Mouse (Mus musculus): Measurements from ENCODE around the gene Fgfr1op2.
"Not testable (repeated sequence)": the region's sequence is repeated elsewhere in the genome, so short reads cannot be mapped to it uniquely, and the experiment has no call there.

Gene Fgfr1op2

DNA sequence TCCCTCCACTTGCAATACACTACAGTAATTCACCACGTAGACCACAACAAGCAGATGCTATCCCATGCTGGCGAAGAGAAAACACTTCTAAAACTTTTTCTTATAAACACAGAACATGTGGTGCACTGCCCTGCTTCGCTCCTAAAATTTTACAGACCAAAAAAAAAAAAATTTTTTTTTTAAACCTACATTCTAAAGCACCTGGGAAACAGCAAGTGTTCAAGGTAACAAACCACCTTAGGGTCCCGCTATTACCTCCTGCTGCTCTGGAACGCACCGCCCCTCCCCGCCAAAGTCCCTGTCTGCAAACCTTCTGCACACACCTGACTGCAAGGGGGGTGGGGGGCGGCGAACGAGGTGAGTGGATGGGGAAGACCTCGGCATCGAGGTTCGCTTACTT, at the start of gene Fgfr1op2:
Gene Fgfr1op2, plus strand, starts transcription at position 301 of the 400 bp plus-strand sequence.
- no peak for DNase-seq (ENCODE audit: low spot score)

DNA sequence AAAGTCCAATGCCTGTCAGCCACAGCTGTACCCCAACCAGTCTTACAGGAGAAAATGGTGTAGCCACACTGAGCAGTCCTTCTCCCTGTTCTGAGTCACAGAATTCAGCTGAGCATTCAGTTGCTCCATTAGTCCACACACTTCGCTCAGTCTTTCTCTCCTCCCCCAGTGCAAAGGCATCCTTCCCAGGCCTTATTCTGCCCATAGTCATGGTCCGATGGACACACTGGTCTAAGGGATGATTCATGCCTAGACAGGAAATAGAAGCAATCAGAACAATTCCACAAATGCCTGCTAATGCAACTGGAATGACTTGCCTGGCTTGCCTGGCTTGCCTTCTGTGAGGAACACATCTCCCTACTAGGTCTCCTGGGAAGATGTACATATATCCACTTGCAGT, 49.5 kb upstream of the Fgfr1op2 start:
- DNase-seq (ENCODE audit: low spot score), result no peak

GRCm38 (mm10) chr6:146530363-146530762, 46.6 kb upstream of the Fgfr1op2 start:
- DNase-seq (ENCODE audit: low spot score), result no peak

DNA sequence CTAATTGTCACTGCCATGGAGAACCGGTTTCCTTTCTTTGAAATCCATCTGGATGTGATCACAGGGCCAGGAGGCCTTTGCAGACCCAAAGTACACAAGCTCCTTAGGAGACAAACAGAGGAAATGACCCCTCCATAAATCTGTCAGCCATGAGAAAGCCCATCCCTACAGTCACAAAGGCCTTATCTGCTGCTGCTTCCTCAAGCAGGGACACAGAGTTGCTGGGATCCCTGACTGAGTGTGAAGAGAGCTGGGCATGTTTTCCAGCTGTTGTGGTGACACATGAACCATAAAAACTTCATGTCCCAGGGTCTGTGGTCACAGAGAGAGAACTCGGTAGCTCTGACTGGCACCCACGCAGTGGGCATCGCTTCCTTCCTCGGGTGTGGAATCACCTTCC, 46.2 kb upstream of the Fgfr1op2 start:
- DNase-seq (ENCODE audit: low spot score), result no peak

DNA sequence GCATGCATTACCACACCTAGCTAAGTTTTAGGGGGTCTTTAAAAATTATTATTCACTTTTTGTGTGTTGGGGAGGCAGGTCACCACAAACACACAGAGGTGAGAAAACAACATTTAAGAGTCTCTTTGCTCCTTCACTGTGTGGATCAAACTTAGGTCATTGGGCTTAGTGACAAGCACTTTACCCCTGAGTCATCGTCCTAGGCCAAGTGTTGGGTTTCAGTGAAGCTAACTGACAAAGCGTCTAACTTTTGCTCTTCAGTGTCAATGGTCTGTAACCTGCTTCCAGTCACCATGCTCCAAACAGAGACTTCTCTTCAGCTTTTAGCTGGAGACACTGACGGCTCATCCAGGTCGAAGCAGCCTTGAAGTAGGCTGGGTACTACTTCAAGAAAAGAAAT, 43.9 kb upstream of the Fgfr1op2 start:
- DNase-seq (ENCODE audit: low spot score), result no peak

DNA sequence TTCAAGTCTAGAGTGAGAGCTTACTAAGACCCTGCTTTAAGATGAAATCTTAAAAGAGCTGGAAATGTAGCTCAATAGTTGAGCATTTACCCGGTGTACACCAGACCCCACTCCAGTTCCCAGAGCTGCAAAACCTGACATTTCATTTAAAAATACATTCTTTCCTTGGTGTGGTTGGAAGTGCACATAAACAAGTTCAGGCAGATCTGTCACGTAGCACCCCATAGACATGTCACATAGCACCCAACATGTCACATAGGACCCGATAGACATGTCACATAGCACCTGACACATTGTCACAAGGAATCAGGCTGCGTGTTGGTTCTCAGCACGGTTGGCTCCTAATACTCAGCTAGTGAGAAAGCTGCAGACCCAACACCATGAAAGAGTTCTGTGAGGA, 41.5 kb upstream of the Fgfr1op2 start:
- DNase-seq (ENCODE audit: low spot score), result no peak

- DNase-seq (ENCODE audit: low spot score), result no peak
Observed at GRCm38 (mm10) chr6:146537111-146537510, 39.9 kb upstream of the Fgfr1op2 start.

GRCm38 (mm10) chr6:146538071-146538470, 38.9 kb upstream of the Fgfr1op2 start:
- no peak for DNase-seq (ENCODE audit: low spot score)

GRCm38 (mm10) chr6:146538661-146539060, 38.3 kb upstream of the Fgfr1op2 start:
- DNase-seq (ENCODE audit: low spot score), result no peak

GRCm38 (mm10) chr6:146540386-146540785, 36.6 kb upstream of the Fgfr1op2 start:
- DNase-seq (ENCODE audit: low spot score), result no peak

DNA sequence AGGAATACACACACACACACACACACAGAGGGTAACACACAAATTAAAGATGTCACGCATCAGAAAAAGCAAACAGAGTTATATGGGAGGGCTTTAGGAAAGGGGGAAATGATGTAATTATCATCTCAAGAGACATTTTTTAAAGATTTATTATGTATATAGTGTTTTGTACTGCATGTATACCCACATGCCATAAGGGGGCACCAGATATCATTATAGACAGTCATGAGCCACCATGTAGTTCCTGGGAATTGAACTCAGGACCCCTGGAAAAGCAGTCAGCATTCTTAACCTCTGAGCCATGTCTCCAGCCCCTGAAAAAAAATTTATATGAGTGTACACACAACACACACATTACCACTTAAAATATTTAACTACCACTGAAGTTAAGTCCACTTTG, 32.4 kb upstream of the Fgfr1op2 start:
- DNase-seq (ENCODE audit: low spot score), result no peak

DNA sequence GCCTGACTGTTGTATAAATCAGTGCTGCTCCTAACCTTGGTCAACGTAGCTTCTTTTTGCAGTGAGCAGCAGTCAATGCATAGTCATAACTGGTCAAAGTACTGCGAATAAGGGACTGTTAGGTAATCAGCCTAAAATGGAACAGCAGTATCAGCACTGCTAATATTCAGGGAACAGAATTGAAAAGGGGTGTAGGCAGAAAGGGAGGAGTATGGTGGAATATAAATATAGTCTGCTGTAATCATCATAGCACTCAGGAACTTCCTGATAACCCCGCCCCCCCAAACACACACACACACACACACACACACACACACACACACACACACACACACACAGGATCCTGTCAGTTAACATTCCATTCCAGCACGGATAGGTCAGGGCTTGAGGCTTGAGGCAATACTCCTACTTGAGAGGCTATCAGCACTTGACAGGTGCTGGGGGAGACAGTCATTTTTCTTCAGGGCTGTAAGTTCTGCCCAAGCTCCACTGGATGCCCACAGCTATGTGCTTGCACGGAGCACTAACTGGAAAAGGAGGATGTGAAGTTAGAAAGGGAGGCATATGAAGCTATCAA, 31.6 kb upstream of the Fgfr1op2 start:
- no peak for DNase-seq (ENCODE audit: low spot score)

DNA sequence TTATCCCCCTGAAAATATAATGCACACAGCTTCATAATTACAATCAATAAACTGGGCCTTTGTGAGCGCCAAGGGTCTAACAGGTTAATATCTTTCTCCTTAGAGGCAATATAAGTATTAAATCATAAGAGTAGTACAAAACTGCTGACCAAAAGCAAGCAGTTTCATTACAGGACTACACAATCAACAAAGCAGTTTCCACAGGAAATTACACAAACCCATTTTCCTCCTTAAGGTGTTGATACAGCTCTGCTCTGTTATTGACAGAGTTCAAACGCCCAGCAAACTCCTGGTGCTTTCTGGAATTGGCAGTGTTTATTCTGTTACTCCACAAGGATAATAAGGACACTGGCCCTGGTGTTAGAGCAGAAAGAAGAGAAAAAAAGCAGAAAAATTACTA, 26.6 kb upstream of the Fgfr1op2 start:
- no peak for DNase-seq (ENCODE audit: low spot score)

GRCm38 (mm10) chr6:146551326-146551725, 25.7 kb upstream of the Fgfr1op2 start:
- no peak for DNase-seq (ENCODE audit: low spot score)

GRCm38 (mm10) chr6:146562461-146562860, 14.5 kb upstream of the Fgfr1op2 start:
- DNase-seq (ENCODE audit: low spot score), result not testable (repeated sequence)

- DNase-seq (ENCODE audit: low spot score), result no peak
Observed at GRCm38 (mm10) chr6:146572073-146572472, 4.9 kb upstream of the Fgfr1op2 start.

- DNase-seq (ENCODE audit: low spot score), result peak; percentile 97
Observed at GRCm38 (mm10) chr6:146577310-146578109, 507 bp downstream of the Fgfr1op2 start, which contains the start of gene Ints13. TSS of gene Ints13 (minus strand) at chr6:146577835.

DNA sequence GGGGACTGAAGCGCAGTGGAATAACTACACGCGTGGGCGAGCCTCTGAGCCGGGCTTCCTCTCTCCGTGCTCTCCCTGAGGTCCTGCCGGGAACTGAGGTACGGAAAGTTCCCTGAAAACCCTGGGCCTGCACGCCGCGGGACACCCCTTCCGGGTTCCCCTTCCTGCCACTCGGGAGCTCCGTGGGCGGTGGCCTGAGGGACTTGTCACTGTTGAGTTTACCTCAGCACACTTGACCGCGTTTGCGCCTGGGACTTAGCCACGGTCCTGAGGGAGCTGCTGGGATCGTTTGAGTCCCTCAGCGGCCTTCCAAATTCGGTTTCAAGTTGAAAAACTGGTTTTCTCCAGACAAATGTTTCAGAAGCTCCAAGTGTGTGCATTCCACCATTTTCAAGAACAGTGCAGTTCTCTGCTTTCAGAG, 1.1 kb downstream of the Fgfr1op2 start:
- DNase-seq (ENCODE audit: low spot score), result peak; percentile 66

DNA sequence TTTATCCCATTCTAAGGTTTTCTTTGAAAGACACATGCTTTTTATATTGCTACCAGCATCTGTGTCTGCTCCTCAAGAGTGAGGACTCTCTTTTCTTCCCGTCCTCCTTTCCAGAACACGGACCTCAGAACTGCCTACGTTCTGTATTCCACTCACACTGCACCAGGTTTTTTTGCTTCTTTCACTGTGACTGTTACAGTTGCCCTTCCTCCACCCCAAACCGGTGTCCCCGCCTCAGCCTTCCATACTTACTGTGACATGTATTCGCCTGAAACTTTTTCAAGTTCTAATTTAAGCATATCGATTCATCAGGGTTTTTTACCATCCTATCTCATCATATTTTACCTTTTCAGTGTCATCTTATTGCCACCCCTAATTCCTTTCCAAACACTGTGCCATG, 1.6 kb downstream of the Fgfr1op2 start:
- DNase-seq (ENCODE audit: low spot score), result no peak

DNA sequence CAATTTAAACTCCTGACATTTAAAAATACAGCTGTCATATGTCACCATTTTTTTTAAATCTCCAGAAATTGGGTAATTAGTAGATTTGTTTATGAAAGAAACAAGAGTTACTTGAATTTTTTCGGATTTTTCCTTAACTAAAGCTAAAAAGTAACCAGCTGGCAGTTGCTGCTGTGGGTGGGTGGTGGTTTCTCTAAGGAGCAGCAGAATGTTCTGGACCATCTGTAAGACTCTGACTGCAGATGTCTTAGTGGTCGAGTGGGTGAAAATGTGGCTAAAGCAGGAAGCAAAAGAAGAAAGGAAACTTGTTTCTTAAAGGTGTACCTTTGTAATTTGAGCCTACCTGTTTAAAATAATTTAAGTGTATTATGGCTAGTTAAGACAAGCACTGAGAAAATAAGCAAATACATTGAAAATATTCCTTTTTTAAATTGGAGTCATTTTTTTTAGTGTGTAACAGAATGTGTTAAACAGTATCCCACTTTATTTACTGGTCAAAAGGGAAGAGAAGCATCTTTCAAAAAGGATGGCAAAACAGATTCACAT, 3.5 kb downstream of the Fgfr1op2 start:
- DNase-seq (ENCODE audit: low spot score), result no peak

GRCm38 (mm10) chr6:146583366-146584046, 6.5 kb downstream of the Fgfr1op2 start:
- no peak for DNase-seq (ENCODE audit: low spot score)

- no peak for DNase-seq (ENCODE audit: low spot score)
Observed at GRCm38 (mm10) chr6:146585134-146585533, 8.1 kb downstream of the Fgfr1op2 start.

DNA sequence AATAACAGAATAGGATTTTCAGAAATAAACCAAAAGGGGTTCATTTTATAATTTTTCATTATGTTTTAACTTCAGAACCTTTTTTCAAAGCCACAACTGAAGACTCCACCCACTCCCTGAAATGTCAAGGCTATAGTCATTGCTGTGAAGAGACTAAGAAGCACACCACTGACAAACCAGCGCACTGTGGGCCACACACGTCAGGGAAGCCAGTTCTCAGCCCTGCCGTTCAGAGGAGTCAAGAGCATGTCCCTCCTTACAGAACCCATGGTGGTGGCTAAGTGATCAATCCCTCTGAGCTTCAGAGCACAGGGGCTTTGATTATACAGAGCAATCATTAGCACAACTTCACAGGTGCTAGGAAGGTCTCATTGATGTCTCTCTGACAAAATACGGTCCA, 25.6 kb downstream of the Fgfr1op2 start:
- DNase-seq (ENCODE audit: low spot score), result no peak

Data from ovary, postnatal 36 days (tissue).